Mouse (Mus musculus) kidney, adult 18-20 months (tissue): ENCODE measurements around the gene Kremen1.

Source experiments
- DNase-seq: peaks from one replicate; pipeline ENCODE4 v3.0.0; 2021

Gene Kremen1

GRCm38 (mm10) chr11:5263078-5263730, 1.8 kb upstream of the Kremen1 start:
- DNase-seq: no peak

DNA sequence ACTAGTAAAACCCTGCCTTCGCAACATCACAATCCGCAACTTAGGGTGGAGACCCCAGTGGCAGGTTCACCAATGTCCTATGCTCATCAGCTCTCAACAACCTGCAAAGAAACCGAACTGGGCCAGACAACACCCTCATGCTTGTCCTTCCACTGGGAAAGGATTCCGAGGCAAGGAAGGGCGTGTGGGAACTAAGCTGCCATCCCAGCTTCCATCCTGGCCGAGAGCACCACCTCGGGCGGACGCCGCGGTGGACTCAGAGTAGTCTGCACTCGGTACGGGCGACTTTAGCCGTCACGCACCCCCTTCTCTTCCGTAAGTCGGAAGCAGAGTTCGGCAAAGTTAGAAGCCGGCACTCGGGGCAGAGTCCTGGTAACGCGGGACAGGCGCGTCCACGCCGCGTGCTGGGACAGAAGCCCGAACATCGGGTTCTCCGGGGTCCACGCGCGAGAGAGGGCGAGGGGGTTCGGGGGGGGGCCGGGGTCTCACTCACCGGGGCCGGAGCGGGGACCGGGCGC, 357 bp downstream of the Kremen1 start:
- peak; percentile 65 for DNase-seq

- DNase-seq: peak; percentile 19
Measured at GRCm38 (mm10) chr11:5259944-5260598, 1.3 kb downstream of the Kremen1 start.

DNA sequence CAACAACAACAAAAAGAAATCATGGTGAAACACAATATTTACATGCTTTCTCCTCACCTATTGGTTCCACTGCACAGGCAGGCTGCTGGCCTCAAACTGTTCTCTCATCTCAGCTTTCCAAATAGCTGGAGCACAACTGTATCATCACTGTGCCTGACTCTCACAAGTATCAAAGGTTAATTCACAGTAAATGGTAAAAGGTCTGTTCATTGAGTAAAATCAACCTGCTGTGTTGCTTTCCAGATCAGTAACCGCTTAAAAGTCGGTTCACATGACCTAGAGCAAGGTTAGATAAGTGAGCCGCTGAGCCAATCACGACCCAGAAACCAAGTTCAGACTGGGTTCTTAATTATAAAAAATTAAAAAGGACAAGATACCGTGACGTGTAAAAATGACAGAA, 3.3 kb downstream of the Kremen1 start:
- no peak for DNase-seq

DNA sequence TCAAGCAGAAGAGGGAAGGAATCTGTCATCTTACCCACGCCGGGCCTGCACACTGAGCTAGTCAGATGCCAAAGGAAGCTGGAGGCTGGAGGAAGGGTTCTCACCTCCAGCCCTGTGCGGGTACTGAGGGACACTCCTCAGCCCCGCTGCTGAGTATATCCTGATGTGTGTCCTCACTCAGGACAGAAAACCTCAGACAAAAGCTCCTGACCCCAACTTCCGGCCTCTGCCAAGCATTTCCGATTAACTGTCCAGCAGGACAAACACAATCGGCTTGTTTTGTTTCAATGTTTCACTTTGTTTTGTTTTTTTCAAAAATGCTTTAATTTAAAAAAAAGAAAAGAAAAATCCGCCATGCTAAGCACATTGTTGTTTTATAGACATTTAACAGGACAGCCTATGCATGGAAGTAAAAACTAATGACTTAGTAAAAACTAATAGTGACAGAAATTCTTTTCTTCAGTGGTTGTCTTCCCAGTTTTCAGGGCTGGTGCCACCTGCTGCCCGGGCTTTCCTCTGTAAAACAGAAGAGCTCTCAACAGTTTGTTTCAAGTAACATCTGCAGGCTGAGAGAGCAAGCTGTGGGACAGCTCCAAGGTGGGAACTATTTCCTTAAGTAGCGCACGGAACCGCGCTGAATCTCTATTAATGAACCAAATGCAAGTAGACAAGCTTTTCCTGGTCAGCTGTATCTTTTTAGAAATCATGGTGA, 4.1 kb downstream of the Kremen1 start:
- DNase-seq: peak; percentile 23

DNA sequence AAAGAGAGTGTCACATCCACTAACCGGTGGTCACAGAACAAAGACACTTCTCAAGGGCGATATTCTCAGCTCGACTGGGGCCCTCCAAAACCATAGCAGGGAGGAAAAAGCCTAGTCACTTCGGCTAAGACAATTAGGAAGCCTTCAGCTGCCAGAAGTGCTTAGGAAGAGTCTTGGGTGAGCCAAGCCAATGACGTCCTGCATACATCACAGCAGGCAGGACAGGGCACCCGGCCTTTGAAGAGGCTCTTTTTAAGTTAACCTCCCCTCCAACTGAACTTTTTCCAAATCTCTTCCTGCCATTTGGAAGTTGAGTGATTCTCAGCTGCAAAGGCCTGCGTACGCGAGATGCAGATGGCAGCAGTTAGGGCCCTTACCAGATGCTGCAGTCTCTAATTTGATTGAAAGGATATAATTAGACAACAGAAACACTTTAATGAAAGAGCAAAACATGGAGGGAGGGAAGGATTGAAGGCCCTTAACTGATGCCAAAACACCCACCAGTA, 5.8 kb downstream of the Kremen1 start:
- DNase-seq: no peak

GRCm38 (mm10) chr11:5254016-5254415, 7.3 kb downstream of the Kremen1 start:
- DNase-seq: no peak

DNA sequence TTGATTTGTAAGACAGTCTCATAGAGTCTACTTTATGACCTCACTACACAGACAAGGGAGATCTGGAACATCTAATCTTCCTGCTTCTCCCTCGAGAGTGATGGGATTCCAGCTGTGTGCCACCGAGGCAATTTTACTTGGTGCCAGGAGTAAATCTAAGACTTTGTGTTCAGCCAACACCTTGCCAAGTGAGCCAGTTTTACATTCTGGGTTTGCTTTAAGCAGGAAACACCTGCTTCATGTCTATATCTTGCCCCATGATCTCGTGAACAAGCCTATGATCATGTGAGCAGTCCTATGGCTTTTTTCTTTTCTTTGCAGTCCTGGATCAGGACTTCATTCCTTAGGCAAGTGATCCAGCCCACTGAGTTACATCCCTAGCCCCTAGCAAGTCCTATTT, 7.8 kb downstream of the Kremen1 start:
- DNase-seq: no peak

DNA sequence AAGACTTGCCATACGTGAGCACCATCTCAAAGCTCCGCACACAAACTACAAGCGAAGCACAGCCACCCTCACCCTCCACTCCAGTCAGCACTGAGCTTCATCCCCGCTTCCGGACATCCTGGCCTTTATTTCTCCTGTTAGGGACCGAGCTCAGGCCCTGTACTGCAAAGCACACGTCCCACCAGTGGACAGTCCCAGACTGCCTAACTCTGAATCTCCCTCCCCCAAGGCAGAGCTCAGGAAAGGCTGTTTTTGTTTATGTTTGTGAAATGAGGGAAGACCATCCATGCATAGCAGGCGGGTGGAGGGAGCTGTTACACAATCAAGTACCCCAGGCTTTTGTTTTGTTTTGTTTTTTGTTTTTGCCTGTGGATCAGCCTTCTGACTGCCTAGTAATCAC, 8.6 kb downstream of the Kremen1 start:
- no peak for DNase-seq

- DNase-seq: no peak
Measured at GRCm38 (mm10) chr11:5251112-5251511, 10.2 kb downstream of the Kremen1 start.

DNA sequence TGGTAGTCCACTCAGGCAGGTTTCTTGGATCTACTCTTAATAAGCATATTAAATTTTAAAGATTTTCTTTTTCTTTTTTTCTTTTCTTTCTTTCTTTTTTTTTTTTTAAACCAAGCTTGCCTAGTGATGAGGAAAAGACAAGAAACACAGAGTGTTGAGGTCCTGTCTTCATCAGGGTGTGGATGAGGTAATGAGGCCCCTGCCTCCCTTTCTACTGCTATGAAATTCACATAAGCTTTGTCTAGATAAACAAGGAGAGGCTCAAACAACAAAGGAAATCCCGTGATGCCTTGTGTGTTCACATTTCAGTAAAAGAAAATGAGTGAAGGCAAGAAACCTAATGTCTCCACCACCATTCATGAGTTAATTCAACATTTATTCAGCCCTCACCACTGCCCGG, 13.2 kb downstream of the Kremen1 start:
- DNase-seq: no peak

DNA sequence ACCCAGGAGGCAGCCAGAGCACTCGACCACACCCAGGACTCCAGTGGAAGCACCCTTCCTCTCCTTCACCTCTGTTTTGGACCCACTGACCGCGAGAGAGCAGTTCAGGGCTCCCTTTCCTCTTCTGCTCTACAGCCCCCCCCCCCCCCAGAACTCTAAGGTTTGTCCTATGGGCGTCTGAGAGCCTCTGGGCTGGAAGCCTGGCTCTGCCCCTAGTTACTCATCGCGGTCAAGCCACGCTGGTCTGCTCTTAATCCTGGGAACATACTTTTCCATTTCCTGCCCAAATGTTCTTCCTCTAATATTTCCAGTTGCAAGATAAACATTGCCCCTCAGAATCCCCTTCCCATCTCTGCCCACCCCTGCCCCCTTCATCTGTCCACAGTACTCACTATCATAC, 15.9 kb downstream of the Kremen1 start:
- DNase-seq: no peak

- no peak for DNase-seq
Measured at GRCm38 (mm10) chr11:5244749-5245130, 16.6 kb downstream of the Kremen1 start.

DNA sequence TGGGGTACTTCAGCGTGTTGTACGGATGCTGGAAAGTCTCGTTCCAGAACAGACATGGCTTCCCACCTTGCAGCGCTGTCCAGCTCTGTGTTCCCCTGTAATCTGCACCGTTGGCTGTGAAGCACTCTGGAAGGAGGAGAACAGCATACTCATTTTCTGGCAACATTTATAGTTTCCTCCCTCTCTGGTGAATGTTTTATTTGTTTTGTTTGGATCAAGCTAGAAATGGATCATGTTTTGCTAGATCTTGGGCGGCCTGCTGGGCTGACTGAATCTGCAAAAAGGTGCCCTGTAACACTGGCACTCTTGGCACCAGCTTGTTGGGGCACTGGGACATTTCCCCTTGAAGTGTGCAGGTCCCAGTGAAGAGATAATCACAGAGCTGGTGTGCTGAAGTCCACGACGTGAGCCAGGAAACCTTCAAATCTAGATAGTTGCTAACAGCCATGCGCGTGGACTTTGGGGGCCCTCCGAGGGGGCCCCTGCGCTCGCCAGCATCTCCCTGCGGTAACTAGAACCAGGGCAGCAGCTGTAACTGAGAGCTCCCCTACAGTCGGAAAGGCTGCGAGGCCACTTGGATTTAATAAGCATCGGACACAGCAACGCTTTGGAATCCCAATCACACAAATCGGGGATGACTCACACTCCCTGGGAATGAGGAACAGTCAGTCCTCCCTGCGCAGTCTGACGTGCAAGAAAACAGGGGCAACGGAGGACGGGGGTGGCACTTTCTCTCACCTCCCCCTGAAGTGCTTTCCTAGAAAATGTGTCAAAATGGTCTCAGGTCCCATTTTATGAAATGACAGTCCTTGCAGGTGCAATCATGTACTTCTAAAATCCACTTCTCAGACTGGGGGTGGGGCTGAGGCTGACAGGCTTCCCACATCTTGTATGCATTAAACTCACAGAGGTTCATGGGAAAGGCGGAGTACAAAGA, 17.3 kb downstream of the Kremen1 start:
- DNase-seq: peak; percentile 54

DNA sequence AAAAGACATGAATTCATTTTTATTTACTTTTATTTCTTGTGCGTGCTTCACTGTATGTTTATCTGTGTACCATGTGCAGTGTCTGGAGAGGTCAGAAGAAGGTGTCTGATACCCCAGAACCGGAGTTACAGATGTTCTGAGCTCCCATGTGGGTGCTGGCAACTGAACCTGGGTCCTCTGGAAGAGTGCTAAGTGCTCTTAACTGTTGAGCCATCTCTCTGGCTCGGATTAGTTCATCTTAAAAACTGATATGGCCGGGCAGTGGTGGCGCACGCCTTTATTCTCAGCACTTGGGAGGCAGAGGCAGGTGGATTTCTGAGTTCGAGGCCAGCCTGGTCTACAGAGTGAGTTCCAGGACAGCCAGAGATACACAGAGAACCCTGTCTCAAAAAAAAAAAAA, 18.1 kb downstream of the Kremen1 start:
- no peak for DNase-seq

DNA sequence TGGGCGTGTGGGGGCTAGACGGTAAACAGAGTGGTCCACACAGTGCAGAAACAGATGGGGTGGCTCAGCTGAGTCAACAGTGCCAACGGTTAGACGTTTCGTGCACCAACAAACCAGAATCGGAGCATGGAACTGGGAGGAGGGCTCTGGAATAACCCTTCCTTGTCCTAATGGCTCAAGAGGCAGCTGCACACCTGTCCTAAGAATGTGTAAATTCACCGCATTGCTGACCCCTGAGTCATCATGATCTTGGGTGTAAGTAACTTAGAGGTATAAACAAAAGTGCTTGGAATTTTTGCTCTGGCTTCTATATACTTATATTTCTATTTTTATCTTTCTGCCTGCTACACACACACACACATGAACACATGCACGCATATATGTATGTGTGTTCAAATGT, 19.2 kb downstream of the Kremen1 start:
- no peak for DNase-seq

GRCm38 (mm10) chr11:5239706-5240690, 21.4 kb downstream of the Kremen1 start:
- DNase-seq: no peak

DNA sequence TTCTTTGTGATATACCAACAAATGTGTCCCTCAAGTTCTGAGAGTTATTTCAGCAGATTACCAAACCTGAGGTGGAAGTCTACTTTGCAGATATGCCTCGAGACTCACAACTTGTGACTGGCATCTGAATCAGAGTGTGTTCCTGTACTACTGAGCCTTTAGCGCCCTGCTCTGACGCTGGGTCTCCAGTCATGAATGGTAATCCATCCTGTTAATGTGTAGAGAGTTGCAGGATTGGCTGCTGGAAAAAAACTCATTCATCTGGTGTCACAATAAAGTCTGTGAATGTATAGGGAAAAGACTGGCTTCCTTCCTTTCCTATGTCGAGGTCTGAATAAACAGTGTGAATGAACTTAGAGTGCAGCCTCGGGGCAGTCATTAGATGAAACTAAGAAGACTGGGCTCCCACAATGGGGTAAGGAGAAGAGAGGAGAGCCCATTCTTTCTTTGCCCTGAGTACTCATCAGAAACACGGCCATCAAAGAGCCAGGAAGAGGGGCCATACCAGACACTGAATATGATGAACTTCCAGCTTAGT, 41.4 kb downstream of the Kremen1 start:
- DNase-seq: no peak

DNA sequence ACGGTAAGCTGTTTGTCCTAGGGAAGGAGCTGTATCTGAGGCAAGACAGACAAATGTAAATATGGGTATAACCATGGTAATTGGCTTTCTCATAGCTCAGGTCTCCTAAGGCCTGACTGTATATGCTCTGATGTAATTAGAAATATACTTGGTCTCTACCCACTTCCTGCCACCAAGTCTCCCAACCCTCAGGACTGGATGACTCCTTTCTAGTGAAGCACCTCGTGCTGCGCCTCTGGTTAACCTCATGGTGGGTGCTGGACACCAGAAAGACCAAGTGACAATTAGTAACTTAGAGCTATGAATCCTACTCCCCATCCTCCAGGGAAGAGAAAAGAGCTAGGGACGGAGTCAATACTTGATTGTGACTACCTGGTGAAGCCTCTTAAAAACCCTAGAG, 42.0 kb downstream of the Kremen1 start:
- DNase-seq: no peak

DNA sequence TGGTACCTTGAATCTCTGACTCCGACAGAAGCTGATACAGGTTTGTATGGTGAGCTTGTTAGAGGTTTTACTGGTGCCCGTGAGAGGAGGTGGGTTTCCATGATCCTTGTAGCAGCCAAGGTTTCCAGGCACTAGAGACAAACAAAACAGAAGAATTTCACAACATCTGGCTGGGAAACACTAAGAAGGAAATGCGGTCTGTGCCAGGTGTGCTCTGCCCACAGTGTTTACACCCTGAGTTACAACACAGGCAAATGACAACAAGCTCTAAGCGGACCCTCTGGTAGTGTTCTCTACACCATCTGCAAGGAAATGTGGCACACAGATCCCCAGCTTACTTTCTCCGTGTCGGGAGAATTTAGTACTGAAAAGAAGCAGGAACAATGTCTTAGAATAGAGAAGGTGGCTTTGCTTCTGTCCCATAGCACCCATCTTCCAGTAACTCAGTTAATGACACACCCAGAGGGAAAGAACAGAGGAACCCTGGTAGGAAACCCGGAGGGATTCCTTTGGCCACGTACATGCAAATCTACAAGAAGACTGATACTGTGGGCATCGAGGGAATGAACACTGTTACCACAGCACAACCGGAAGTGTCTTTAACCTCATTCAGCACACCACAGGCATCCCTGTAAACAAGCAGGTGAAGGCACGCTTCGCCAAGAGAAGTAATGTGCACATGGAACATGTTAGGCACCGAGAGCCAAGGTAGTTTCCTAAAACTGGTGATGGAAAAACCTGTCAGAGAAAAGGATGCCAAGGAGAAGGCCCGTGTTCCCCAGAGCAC, 45.8 kb downstream of the Kremen1 start:
- DNase-seq: no peak
